Mouse (Mus musculus): ENCODE measurements at regions not wholly inside any gene's neighbourhood (a gene's known extent, or its start where the extent isn't known, plus 50 kb on each side); places are given as distances from the start of the nearest gene placed in this dataset.

DNA sequence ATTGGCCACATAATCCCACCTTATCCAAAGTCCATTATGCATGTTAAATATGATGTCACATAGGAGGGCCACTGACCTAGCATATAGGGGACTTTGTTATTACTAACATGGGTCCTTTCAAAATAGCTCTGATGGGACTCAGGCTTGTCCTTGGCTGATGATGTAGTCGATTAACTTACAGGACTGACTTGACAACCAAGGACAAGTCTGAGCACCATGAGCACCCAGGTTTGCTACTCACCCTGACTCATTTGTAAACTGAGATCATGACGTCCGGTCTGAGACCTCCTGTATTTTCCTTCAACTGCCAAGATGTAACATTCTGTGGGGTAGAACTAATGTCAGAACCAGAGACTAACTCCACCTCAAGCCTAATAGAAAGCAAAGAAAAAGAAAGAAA is 159.3 kb upstream of the 4933402D24Rik start:
- in situ Hi-C loops (cut with MboI; ENCODE audit: low sequenced_read_pairs), result no loop called here

DNA sequence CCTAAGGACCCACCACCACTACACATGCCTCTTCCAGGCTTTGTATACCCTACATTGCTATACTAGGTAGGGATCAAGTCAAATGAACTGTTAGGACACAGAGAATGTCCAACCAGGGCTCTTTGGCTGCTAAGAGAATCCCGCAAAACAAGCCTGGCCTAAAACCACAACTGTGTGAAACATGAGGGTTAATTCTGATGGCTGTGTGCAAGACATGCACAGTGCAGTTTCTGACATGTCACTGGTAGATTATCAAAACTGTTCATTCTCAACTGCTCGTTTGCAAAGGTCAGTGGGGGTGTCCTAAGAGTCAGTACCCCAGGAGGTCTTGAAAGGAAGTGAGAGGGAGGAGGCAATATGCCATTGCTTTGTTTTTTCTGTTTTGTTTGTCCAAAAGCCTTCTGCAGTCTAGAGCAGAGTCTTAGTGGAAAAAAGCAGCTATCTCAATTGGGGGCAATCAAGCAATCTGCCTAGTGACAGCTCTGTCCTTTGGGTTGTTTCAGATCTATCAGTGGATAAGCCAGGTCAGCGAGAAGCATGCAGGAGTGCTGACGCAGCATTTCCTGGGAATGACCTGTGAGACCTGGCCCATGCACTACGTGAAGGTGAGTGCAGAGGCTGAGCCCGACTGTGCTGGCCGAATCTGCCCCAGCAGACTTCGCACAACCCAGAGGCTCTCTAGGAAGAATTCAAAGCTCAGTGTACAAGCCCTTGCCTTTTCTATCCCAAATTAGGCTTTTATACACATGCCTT is 151.3 kb upstream of the 4933402D24Rik start:
- in situ Hi-C loops (cut with MboI; ENCODE audit: low sequenced_read_pairs), result no loop called here

DNA sequence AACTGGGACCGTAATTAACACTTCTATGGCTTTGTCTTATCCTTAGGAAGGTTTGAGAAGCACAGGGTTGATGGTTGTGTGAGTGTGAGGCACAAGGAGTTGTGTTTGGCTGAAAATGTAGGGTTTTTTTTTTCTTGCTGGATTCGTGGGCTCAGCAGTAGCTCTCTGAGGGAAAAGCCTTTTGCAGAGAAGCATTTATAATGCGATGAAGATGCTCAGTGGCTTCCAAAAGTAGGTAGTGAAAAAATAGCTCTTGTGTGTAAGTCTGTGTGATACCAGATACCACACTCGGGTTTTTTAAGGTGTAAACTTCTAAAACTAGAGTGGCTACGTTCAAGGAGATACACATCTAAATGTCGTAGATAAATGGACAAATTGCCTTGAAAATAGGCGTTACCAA is 149.1 kb upstream of the 4933402D24Rik start:
- in situ Hi-C loops (cut with MboI; ENCODE audit: low sequenced_read_pairs), result no loop called here

DNA sequence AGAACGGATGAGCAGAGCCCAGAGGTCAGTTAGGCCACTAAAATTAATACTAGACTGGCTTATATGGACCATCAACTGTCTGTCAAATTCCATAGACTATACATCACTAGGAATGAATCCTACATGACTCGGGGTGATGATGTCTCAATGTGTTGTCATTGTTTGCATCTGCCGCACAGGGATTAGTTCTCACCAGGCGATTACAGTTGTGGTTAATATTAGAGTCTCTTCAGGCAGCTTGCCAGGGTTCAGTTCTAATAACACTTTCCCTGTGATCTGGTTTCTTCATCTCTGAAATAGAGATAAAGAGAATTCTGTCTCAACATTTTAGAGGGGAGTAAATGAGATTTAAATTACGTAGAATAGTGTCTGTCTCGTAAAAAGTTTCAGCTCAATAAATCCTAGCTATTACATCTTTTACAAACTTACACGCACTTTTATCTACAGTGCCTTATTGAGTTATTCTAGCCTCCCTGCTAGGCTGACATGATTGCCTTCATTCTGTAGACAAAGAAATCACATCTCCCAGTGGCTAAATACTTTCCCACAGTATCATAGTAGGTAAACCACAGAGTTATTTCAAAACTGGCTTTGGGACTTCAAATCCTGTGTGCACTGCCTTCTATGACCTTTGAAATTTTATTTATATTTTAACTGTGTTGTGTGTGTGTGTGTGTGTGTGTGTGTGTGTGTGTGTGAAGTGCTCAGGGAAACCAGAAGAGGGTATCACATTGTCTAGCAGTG is 148.0 kb upstream of the 4933402D24Rik start:
- in situ Hi-C loops (cut with MboI; ENCODE audit: low sequenced_read_pairs), result no loop called here

DNA sequence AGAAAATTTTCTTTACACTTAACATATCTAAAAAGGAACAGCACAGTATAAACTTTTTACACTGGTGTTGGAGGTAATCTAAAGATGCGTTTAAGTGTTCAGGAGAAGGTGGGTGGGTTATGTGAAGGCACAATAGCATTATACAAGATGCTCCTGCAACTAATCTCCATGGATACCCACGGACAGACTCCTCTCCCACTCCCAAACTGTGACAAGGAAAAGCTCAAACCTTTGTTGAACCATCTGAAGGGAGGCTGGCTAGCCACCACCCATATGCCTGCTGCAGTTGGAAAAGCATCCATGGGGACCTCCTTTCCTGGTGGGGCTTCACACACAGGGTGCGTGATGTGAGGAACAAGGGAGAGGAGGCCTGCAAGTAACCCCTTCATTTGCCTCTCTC is 141.7 kb upstream of the 4933402D24Rik start:
- in situ Hi-C loops (cut with MboI; ENCODE audit: low sequenced_read_pairs), result no loop called here

DNA sequence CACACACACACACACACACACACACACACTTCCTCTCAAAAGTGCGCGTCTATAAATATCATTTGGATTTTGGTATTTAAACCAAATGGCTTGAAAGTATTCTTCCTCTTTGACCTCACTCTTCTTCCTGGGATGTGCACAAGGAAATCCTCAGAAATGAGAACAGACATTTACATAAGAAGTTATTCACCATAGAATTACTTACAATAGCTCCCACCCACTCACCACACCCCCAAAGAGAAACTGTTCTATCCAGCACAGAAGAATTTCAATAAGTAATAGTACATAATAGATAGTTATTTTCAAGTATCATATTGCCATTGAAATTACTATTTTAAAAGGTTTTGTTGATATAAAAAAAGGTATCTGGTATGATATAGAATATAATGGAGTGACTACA is 140.1 kb upstream of the 4933402D24Rik start:
- in situ Hi-C loops (cut with MboI; ENCODE audit: low sequenced_read_pairs), result no loop called here

DNA sequence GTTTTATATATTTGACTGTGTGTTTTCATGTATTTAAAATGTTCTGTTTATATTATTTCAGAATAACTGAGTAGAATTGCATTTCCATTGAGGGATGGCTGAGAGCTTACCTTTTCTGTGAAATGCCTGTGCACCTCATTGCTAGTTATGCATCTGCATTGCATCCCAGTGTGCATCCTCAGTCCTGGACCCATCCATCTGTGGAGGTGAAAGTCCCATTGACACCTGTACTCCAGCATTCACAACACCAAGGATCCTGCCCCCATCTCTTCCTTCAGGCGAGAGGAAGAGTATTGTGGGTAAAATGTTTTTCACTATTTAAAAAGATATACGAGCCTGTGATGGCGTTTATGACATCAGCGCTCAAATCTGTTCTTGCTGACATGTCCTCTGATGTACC is 134.6 kb upstream of the 4933402D24Rik start:
- in situ Hi-C loops (cut with MboI; ENCODE audit: low sequenced_read_pairs), result no loop called here

DNA sequence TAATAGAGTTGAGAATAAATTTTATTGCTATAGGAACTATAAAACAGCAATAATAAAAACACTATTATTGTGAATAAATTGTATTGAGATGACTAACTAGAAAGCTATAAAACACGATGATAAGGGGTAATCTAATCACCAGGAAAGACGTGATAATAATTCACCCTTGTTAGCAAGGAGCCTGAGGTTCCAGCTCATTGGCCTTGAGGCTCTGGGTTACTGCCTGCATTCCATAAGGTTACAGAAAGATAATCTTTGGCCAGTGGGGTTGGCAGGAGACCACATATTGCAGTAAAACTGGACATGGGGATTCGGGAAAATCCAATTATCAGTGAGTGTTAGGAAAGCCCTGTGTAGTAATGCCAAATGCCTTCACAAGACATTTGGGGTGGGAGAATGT is 134.1 kb upstream of the 4933402D24Rik start:
- in situ Hi-C loops (cut with MboI; ENCODE audit: low sequenced_read_pairs), result no loop called here

DNA sequence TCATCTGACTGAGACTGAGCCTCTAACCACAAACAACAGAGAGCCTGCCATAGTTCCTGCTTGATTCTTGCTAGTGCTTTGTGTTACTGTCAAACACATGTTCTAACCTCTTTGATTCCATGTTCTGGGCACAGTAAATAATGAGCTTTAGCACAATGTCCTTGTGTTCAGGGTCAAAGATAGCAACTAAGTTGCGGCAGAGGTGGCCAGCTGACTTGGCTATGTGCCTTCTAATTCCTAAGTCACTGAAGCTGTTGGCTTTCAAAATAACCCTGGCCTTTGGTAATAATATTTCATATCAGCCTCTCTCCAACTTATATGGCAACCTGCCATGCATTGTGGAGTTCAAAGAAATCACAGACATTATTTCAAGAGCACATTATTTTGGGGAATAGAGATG is 133.3 kb upstream of the 4933402D24Rik start:
- in situ Hi-C loops (cut with MboI; ENCODE audit: low sequenced_read_pairs), result no loop called here

DNA sequence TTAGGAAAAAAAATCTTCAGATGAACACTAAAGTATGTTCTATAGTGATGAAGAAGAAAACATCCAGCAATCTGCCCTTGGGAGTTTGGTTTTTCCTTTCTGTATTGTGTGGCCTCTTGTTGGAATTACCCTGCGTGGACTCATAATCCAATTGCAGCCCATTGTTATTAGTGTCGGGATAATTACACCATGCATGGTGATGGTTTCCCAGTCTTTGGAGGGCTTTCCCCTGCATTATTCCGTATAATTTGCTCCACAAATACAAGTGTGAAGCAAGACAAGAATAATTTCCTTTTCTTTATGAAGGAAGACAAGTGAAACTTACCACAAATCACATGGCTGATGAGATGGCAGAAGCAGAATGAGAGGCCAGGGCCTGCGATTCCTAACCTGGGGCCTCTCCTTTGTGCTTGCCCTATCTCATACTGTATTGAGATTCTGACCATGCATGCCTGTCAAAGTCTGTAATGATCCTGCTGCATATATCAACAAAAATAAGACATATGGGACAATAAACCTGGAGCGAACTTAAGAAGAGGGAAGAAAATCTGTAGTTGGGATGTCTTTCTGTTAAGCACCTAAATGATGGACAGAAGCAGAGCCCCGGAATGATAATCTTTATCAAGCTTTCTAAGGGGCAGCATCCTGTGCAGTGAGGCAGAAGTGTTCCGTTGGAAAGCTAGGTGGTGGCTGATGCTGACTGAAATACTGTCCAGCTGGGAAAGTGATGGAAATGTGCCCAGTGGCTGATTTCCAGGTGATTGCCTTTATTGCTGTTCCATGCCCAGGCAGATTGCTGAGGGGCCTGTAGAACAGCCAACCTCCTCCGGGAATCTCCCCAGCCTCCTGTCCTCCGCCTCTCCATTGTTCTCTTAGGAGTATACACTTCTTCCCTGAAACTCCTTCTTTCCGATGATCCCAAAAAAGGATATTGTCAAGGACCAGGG is 130.8 kb upstream of the 4933402D24Rik start:
- in situ Hi-C loops (cut with MboI; ENCODE audit: low sequenced_read_pairs), result no loop called here

DNA sequence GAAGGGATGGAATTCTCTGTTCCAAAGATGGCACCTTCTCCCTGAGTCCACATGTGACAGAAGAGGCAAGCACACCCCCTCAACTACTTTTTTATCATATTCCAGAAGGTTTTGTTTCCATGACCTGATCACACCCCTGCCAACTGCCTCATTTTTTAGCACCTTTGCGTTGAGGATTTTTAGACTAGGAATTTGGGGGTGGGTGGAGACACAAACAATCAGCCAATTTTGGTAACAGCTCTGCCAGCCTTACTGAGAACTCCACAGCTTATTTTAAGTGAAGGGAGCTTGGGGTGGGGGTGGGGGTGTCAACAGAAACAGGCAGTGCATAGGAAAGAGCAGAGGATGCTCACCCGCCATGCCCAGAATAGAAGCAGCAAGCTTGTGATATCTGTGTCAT is 129.7 kb upstream of the 4933402D24Rik start:
- in situ Hi-C loops (cut with MboI; ENCODE audit: low sequenced_read_pairs), result no loop called here

DNA sequence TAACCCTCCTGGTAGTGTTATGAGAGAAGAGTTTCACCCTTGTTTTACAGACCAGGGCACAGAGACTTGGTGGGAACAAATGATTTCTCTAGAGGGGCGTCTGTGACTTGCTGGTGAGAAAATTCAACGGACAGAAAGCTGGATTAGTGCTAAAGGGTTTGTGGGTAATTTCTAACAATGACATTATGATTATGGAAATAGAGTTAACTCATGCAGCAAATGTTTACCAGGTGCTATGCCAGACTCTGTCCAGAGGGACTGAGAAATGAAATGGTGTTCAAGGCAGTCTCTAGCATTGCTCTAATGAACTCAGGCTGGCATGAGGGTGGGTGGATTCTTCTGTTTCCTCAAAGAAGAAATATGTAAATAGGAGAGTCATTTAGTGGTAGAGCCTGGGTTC is 128.5 kb upstream of the 4933402D24Rik start:
- in situ Hi-C loops (cut with MboI; ENCODE audit: low sequenced_read_pairs), result no loop called here

DNA sequence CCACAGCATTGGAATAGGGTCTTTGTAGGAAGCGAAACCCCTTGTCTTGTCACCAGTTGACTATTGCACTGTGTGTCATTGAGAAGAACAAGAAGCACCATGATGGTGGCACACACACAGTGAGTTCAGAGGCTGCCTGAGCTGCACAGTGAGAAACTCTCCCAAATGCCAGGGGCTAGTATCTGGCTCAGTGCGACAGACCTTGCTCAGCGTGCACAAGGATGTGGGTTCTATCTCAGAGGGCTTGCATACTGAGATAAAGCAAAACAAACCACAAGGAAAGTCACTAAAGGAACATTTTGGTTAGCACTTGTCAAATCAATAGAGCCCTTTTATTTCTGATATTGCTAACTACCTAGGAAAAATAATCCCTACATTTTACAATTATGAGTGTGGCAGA is 110.5 kb upstream of the 4933402D24Rik start:
- in situ Hi-C loops (cut with MboI; ENCODE audit: low sequenced_read_pairs), result no loop called here

DNA sequence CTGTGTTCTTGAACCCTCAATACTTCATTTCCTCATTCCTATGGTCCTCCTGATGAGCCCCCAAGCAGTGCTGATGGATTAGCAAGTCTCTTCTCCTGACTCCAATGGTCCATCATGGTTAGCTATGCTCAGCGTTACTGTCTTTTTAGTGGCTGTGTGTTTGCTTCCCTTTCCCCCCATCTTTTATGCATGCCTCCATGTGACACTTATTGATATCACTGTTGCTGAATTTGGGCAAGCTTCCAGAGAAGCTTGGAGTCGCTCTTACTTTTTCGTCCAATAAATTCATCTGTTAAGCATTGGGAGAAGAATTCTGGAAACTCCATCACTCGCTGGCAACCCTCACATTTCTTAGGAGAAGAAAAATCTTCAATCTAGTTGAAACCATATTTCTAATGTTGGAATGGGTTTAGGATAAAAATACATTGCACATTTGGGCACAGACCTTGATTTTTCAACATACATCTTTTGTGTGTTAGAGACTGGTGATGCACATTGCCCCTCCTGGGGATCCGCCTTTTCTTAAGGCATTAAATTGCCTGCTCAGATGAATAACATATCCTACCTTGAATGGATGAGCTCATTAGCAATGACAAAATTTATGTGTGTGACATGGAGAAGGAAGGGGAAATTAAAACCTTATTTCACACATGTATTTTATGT is 107.7 kb upstream of the 4933402D24Rik start:
- in situ Hi-C loops (cut with MboI; ENCODE audit: low sequenced_read_pairs), result no loop called here

DNA sequence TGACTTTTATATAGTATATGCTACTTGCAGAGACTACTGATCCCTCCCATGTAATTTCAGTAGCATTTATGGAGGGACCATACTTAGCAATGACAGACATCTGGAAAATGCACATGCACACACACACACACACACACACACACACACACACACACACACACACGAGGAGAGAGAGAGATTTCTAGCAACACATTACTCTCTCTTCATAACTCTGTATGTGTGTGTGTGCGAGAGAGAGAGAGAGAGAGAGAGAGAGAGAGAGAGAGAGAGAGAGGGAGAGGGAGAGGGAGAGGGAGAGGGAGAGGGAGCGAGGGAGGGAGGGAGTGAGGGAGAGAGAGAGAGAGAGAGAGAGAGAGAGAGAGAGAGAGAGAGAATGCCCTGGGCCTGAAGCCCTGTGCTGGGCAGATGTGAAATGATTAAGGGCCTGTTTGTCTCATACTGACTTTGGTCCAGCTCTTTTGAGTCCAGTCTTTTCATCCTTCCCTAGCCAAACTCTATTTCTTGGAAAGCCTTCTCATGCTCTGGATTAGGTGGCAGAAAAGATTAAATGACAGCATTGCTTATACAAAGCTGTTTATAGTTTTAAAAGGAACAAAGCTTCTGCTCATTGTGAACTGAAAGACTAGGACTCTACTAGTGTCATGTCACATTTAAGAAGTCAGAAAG is 106.4 kb upstream of the 4933402D24Rik start:
- in situ Hi-C loops (cut with MboI; ENCODE audit: low sequenced_read_pairs), result no loop called here

DNA sequence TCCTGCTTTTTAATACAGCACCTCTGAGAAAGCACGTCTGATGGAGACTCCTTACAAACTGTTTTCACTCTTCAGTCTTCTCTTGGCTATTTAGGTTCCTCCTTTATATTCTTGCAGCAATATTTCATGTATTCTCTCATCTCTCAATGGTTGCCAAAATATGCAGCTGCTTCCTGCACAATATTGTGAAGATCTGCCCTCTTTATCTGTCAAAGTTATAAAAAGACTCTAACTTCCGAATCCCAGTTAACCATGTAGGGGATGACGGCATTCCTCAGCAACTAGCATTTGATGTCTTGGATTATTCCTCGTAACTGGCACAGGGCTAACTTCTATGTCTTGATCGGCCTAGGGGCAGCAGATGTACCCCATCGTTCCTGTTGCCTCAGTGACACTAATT is 102.8 kb upstream of the 4933402D24Rik start:
- in situ Hi-C loops (cut with MboI; ENCODE audit: low sequenced_read_pairs), result no loop called here

DNA sequence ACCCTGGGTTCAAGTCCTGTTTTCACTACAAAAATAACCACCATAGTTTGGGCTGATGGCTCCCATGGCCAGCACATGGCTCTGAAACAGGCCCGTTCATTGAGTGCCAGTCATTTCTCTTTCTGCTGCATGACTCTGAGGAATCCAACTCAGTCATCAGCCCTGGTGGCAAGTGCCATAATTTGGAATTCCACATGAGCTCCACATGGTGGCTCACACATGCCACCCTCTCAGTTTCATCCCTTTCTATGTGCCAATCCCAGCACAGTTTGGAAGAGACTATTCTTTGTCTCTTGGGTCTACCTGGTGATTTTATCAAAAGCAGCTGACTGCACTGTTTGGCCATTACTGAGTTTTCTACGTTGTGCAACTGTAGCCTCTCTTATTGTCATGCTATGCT is 100.3 kb upstream of the 4933402D24Rik start:
- in situ Hi-C loops (cut with MboI; ENCODE audit: low sequenced_read_pairs), result no loop called here

DNA sequence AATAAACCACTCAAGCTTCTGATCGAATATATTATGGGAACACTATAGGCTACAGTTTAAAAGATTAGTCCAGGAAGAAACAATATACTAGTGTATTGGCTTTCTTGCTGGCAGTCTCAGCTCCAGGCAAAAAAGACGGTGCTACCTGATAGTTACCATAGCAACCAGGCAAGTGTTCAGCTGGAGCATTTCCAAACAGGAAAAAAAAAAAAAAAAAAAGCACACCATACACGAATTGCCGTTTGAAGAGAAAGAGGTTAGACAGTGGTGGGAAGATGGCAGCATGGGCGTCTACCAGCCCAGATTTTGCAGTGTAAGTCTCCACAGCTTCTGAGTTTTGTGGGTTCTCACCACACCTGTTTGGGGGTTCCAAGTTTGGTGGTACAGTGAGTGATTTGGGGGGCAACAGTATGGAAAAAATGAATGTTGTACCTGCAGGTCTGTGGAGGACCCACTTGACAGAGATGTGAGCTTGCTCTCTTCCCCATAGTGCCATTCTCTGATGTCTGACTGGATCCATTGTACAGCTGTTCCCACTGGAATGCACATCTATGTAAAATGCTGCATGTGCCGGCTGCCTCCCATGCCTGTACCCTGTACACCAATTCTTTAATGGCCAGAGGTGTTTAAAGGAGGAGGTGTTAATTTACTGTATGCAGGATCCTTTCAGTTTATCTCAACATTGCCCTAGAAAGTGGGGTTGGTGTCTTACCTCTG is 89.0 kb upstream of the 4933402D24Rik start:
- in situ Hi-C loops (cut with MboI; ENCODE audit: low sequenced_read_pairs), result no loop called here

DNA sequence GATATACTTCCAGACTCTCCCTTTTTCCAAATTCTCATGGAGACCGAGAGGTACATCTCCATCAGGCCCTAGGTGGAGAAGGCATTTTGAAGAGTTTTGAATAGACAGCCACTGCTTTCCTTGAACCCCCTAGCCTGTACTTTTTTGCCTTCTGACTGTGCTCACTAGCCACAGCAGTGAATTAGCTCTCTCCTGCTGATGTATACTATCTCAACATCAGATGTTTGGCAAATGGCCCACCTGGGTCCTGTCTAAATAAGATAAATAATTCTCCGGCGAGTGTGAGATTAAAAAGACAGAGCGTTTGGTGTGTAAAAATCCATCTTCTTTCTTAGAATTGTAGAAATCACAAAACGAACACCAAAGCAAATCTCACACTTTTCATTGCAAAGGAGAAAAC is 88.4 kb upstream of the 4933402D24Rik start:
- in situ Hi-C loops (cut with MboI; ENCODE audit: low sequenced_read_pairs), result no loop called here

DNA sequence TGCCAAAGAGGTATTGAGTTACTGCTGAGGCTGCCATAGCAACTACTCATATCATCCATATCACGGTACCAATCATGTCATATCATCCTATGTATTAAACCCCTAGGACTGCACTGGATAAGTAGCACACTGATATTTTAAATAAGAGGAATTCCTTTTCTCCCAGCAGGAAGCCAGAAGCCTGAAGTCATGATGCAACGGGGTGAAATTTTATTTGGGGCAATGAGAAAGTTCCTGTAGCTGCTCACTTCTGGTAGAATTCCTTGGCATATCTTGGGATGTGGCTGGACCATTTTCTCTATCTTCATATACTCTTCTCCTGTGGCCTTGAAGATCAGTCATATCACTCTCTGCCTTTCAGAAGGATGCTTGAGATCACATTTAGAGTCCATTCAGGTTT is 87.3 kb upstream of the 4933402D24Rik start:
- in situ Hi-C loops (cut with MboI; ENCODE audit: low sequenced_read_pairs), result no loop called here

Data from CH12F3 (cell line).